Mouse (Mus musculus): ENCODE data around the gene Tex21. TPM values are rescaled to one million over a fixed set of nuclear protein-coding genes. Genes with fewer than 3 reads are reported as not detected.

Gene Tex21
- polyA plus RNA-seq, 1 experiment, result not detected

DNA sequence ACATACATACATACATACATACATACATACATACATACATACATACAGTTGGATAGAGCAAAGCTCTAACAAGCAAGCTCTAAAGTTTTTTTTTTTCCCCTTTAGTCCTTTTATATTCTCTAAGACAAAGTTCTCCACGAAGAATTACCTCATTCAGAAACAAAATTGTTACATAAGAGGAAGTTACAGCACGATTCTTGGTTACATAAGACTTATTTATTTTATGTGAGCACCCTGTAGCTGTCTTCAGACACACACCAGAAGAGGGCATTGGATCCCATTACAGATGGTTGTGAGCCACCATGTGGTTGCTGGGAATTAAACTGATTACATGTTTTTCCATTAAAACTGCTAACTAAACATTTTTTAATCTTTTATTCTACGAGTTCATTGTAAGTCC lies 52.0 kb downstream of the Tex21 start:
- H3K36me3 ChIP-seq (ENCODE audit: control insufficient read depth, insufficient read depth, low read length), result no peaks in the 10 kb centered on the region
- DNase-seq, result no peak
- no peak overlapping the region for H3K4me3 ChIP-seq (ENCODE audit: control insufficient read depth, insufficient read depth, low read length)
- no peak overlapping the region for H3K27ac ChIP-seq (ENCODE audit: control insufficient read depth, insufficient read depth, low read length)
- no peaks in the 10 kb centered on the region for H3K27me3 ChIP-seq (ENCODE audit: control insufficient read depth, insufficient read depth, low read length)
- TF ChIP-seq POLR2A (IDR thresholded peaks at IDR 0.05; ENCODE audit: control insufficient read depth, extremely low read depth, insufficient read depth, low read length, poor library complexity) (no peak), CTCF (IDR thresholded peaks at IDR 0.05; ENCODE audit: borderline replicate concordance, control insufficient read depth, extremely low read depth, insufficient read depth, low read length, poor library complexity) (no peak)
- WGBS, result 32% methylated on average over 3 of the region's 3 CpGs
- peaks cover 4% of the 10 kb centered on the region for H3K4me1 ChIP-seq (replicated peaks; ENCODE audit: control insufficient read depth, insufficient read depth, low read length)

DNA sequence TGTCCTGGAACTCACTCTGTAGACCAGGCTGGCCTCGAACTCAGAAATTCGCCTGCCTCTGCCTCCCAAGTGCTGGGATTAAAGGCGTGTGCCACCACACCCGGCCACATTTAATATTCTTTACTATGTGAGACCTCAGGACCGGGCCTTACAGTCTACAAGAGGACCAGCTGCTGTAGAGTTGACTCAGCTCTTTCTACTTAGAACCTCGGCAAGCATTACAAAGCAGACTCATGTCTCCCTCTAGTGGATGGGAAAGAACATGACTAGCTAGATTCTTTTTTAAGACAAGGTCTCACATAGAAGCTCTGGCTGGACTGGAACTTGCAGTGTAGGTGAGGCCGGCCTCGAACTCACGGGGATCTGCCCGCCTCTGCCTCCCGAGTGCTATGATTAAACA lies 55.6 kb downstream of the Tex21 start:
- Histone ChIP-seq H3K4me3 (ENCODE audit: control insufficient read depth, insufficient read depth, low read length) (no peak overlapping the region), H3K27me3 (ENCODE audit: control insufficient read depth, insufficient read depth, low read length) (no peaks in the 10 kb centered on the region), H3K4me1 (replicated peaks; ENCODE audit: control insufficient read depth, insufficient read depth, low read length) (no peaks in the 10 kb centered on the region), H3K36me3 (ENCODE audit: control insufficient read depth, insufficient read depth, low read length) (no peaks in the 10 kb centered on the region), H3K27ac (ENCODE audit: control insufficient read depth, insufficient read depth, low read length) (no peak overlapping the region)
- TF ChIP-seq POLR2A (IDR thresholded peaks at IDR 0.05; ENCODE audit: control insufficient read depth, extremely low read depth, insufficient read depth, low read length, poor library complexity), result no peak
- TF ChIP-seq CTCF (IDR thresholded peaks at IDR 0.05; ENCODE audit: borderline replicate concordance, control insufficient read depth, extremely low read depth, insufficient read depth, low read length, poor library complexity), result no peak
- WGBS, result 42% methylated on average over 11 of the region's 11 CpGs
- DNase-seq, result peak; percentile 23

DNA sequence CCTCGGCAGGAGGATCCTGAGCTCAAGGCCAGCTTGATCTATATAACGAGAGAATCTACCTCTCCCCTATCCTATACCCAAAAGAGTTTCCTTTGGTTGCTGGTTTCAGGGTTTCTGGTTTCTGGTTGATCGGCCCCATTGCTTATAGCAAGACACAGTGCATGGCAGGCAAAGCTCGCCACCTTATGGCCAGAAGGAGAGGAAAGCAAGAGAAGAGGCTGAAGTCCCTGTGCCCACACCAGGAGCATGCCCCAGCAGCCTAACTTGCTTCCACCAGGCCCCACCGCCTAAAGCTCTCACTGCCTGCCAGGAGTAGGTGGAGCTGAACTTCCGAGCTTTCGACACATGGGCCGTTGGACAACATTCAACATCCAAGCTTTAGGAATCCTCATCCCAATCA lies 58.7 kb downstream of the Tex21 start:
- no peaks in the 10 kb centered on the region for H3K4me1 ChIP-seq (replicated peaks; ENCODE audit: control insufficient read depth, insufficient read depth, low read length)
- H3K27ac ChIP-seq (ENCODE audit: control insufficient read depth, insufficient read depth, low read length), result no peak overlapping the region
- no peaks in the 10 kb centered on the region for H3K27me3 ChIP-seq (ENCODE audit: control insufficient read depth, insufficient read depth, low read length)
- peak; percentile 15 for DNase-seq
- no peaks in the 10 kb centered on the region for H3K36me3 ChIP-seq (ENCODE audit: control insufficient read depth, insufficient read depth, low read length)
- TF ChIP-seq POLR2A (IDR thresholded peaks at IDR 0.05; ENCODE audit: control insufficient read depth, extremely low read depth, insufficient read depth, low read length, poor library complexity) (no peak), CTCF (IDR thresholded peaks at IDR 0.05; ENCODE audit: borderline replicate concordance, control insufficient read depth, extremely low read depth, insufficient read depth, low read length, poor library complexity) (no peak)
- WGBS, result 58% methylated on average over 8 of the region's 8 CpGs
- no peak overlapping the region for H3K4me3 ChIP-seq (ENCODE audit: control insufficient read depth, insufficient read depth, low read length)

DNA sequence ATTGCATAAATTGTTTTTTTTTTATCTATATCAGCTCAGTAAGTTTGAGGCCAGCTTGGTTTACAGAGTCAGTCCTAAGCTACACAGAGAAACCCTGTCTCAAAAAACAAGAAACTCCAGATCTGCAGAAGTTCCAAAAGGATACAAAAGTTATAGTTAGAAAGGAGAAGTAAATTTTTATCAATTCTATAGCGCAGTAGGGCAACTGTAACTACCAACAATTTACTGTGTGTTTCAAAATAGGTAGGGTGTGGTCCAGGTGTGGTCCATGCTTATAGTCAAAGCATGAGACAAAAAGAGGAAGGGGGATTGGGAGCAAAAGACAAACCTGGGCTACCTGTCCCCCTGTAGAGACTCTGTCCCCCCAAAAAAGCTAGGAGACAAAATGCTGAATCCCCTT lies 60.1 kb downstream of the Tex21 start:
- DNase-seq, result no peak
- H3K27me3 ChIP-seq (ENCODE audit: control insufficient read depth, insufficient read depth, low read length), result no peaks in the 10 kb centered on the region
- no peak overlapping the region for H3K27ac ChIP-seq (ENCODE audit: control insufficient read depth, insufficient read depth, low read length)
- H3K4me1 ChIP-seq (replicated peaks; ENCODE audit: control insufficient read depth, insufficient read depth, low read length), result no peaks in the 10 kb centered on the region
- no peak for TF ChIP-seq CTCF (IDR thresholded peaks at IDR 0.05; ENCODE audit: borderline replicate concordance, control insufficient read depth, extremely low read depth, insufficient read depth, low read length, poor library complexity)
- no peak for TF ChIP-seq POLR2A (IDR thresholded peaks at IDR 0.05; ENCODE audit: control insufficient read depth, extremely low read depth, insufficient read depth, low read length, poor library complexity)
- H3K4me3 ChIP-seq (ENCODE audit: control insufficient read depth, insufficient read depth, low read length), result no peak overlapping the region
- H3K36me3 ChIP-seq (ENCODE audit: control insufficient read depth, insufficient read depth, low read length), result no peaks in the 10 kb centered on the region
- 92% methylated on average over 1 of the region's 1 CpGs for WGBS

DNA sequence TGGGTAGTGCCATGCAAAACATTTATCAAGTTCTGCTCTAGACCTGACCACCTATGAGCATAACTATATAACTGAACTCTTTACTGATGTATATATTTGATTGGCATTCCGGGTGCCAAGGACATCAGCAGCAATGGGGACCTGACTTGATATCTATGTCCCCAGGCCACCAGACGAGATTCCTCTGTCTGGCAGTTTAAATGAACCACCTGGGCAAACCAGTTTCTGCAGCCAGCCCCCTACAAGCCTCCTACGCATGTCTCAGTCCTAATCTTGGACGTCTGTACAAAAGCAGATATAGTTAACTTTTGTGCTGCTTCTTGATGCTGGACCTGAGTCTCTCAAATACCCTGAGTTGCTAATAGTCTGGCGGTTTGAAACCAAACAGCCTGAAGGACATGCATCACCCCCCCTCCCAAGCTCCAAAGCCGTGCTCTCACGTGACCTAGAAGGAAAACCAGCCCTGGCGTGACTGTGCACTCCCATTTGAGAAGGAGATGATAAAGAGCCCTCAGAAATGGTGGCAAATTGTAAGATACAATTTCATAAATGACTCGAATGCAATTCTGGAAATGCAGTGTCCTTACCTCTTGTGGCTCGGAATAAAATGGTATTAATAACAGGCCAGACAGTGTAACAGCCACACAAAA lies 61.3 kb downstream of the Tex21 start:
- no peak for DNase-seq
- Histone ChIP-seq H3K36me3 (ENCODE audit: control insufficient read depth, insufficient read depth, low read length) (no peaks in the 10 kb centered on the region), H3K4me1 (replicated peaks; ENCODE audit: control insufficient read depth, insufficient read depth, low read length) (no peaks in the 10 kb centered on the region), H3K4me3 (ENCODE audit: control insufficient read depth, insufficient read depth, low read length) (no peak overlapping the region), H3K27me3 (ENCODE audit: control insufficient read depth, insufficient read depth, low read length) (no peaks in the 10 kb centered on the region), H3K27ac (ENCODE audit: control insufficient read depth, insufficient read depth, low read length) (no peak overlapping the region)
- 89% methylated on average over 10 of the region's 10 CpGs for WGBS
- TF ChIP-seq CTCF (IDR thresholded peaks at IDR 0.05; ENCODE audit: borderline replicate concordance, control insufficient read depth, extremely low read depth, insufficient read depth, low read length, poor library complexity) (no peak), POLR2A (IDR thresholded peaks at IDR 0.05; ENCODE audit: control insufficient read depth, extremely low read depth, insufficient read depth, low read length, poor library complexity) (no peak)

DNA sequence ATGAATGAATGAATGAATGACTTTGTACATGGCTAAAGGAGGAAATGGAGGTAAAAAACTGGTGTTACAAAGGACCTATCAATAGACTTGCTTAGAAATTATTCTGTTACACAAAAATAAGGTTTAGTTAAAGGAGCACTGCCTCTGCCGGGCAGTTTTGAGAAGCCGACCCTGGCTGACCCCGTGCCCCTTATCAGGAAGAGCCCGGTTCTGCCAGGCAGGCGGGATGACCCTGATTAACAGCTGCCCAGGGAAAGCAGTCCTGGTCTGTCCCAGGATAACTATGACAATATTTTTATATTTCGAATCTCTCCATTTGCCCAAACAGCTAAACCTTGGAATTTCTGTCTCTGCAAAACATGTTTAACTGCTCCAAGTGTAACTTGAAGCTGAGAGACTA lies 62.3 kb downstream of the Tex21 start:
- H3K36me3 ChIP-seq (ENCODE audit: control insufficient read depth, insufficient read depth, low read length), result no peaks in the 10 kb centered on the region
- H3K4me1 ChIP-seq (replicated peaks; ENCODE audit: control insufficient read depth, insufficient read depth, low read length), result no peaks in the 10 kb centered on the region
- no peak for DNase-seq
- H3K4me3 ChIP-seq (ENCODE audit: control insufficient read depth, insufficient read depth, low read length), result no peak overlapping the region
- no peak overlapping the region for H3K27ac ChIP-seq (ENCODE audit: control insufficient read depth, insufficient read depth, low read length)
- WGBS, result 92% methylated on average over 6 of the region's 6 CpGs
- no peaks in the 10 kb centered on the region for H3K27me3 ChIP-seq (ENCODE audit: control insufficient read depth, insufficient read depth, low read length)
- TF ChIP-seq POLR2A (IDR thresholded peaks at IDR 0.05; ENCODE audit: control insufficient read depth, extremely low read depth, insufficient read depth, low read length, poor library complexity) (no peak), CTCF (IDR thresholded peaks at IDR 0.05; ENCODE audit: borderline replicate concordance, control insufficient read depth, extremely low read depth, insufficient read depth, low read length, poor library complexity) (no peak)

DNA sequence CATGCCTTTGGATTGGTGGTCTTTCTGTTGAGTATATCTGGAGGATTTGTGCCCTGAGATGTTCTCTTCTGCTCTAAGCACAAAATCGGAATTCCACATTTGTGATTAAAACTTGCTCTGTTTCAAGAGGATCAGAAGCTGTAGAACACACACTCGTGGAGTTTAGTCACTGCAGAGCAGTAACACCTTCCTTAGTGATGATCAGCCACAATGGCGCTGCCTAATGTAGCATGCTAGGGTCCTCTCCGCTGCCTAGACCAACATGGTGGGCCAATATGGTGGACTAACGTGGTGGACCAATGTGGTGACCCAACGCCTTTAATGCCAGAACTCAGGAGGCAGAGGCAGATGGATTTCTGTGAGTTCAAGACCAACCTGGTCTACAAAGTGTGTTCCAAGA lies 63.7 kb downstream of the Tex21 start:
- TF ChIP-seq CTCF (IDR thresholded peaks at IDR 0.05; ENCODE audit: borderline replicate concordance, control insufficient read depth, extremely low read depth, insufficient read depth, low read length, poor library complexity) (no peak), POLR2A (IDR thresholded peaks at IDR 0.05; ENCODE audit: control insufficient read depth, extremely low read depth, insufficient read depth, low read length, poor library complexity) (no peak)
- Histone ChIP-seq H3K36me3 (ENCODE audit: control insufficient read depth, insufficient read depth, low read length) (no peaks in the 10 kb centered on the region), H3K27ac (ENCODE audit: control insufficient read depth, insufficient read depth, low read length) (no peak overlapping the region), H3K4me1 (replicated peaks; ENCODE audit: control insufficient read depth, insufficient read depth, low read length) (no peaks in the 10 kb centered on the region), H3K27me3 (ENCODE audit: control insufficient read depth, insufficient read depth, low read length) (no peaks in the 10 kb centered on the region), H3K4me3 (ENCODE audit: control insufficient read depth, insufficient read depth, low read length) (no peak overlapping the region)
- WGBS, result 96% methylated on average over 6 of the region's 6 CpGs
- no peak for DNase-seq
